Mouse (Mus musculus) small intestine, adult 2 months (tissue): Measurements from ENCODE around the gene Slc46a1.

Source experiments
- CTCF ChIP-seq: fragments of 200-500 bp; IDR thresholded peaks from 2 replicates; pipeline ENCODE4 v1.5.1; 2012; ENCODE audit warnings: low read depth, mild to moderate bottlenecking, control low read depth, inconsistent platforms, low read length, moderate library complexity, mixed read lengths; ENCODE audit not compliant: insufficient replicate concordance, insufficient read length; ENCODE audit errors: extremely low read depth
- POLR2A ChIP-seq: fragments of 200-500 bp; IDR thresholded peaks from 2 replicates; pipeline ENCODE4 v1.6.1; 2012; ENCODE audit warnings: low read depth, mild to moderate bottlenecking, control low read depth, inconsistent platforms, low read length, moderate library complexity

GRCm38 (mm10) chr11:78435776-78436349, 29.6 kb upstream of the Slc46a1 start:
- TF ChIP-seq CTCF (peak; percentile 88), POLR2A (no peak)
